Mouse (Mus musculus) kidney, adult 2 months (tissue): Measurements from ENCODE around the gene Nmrk1.

ENCODE experiments used
- CTCF ChIP-seq: fragments of 200-500 bp; conservative IDR thresholded peaks from 2 replicates; pipeline ENCODE4 v1.5.1; 2011; ENCODE audit warnings: low read depth, mild to moderate bottlenecking, control low read depth, low read length, moderate library complexity, mixed read lengths; ENCODE audit not compliant: insufficient read depth, insufficient read length
- POLR2A ChIP-seq: fragments of 200-500 bp; IDR thresholded peaks from one replicate; pipeline ENCODE4 v1.6.1; 2011; ENCODE audit warnings: low read depth, low read length, control low read depth

GRCm38 (mm10) chr19:18583706-18584105, 48.0 kb upstream of the Nmrk1 start:
- TF ChIP-seq POLR2A: no peak
- no peak for TF ChIP-seq CTCF
